Mouse (Mus musculus) neural tube, embryonic 13.5 days (tissue): ENCODE results near the gene Bod1l. TPM values are rescaled to one million over a fixed set of nuclear protein-coding genes. Genes with fewer than 3 reads are reported as not detected.

ENCODE experiments used
- ATAC-seq: fragments of 200-750 bp; cut with Nextera tagmentation; 2 replicates; pipeline ENCODE4 v1.8.0; 2017; ENCODE audit warnings: low read depth, mild to moderate bottlenecking, moderate TSS enrichment, moderate library complexity
- H3K27ac ChIP-seq: fragments of 300-500 bp; sonication (generic); replicated peaks from 2 replicates; pipeline ENCODE4 v1.5.1; 2015; ENCODE audit warnings: moderate library complexity, mild to moderate bottlenecking, inconsistent platforms
- H3K27me3 ChIP-seq: fragments of 300-500 bp; sonication (generic); 2 replicates; pipeline ENCODE4 v1.6.1; 2015; ENCODE audit warnings: mild to moderate bottlenecking, inconsistent platforms
- H3K36me3 ChIP-seq: fragments of 300-500 bp; sonication (generic); 2 replicates; pipeline ENCODE4 v1.6.1; 2015; ENCODE audit warnings: mild to moderate bottlenecking, inconsistent platforms
- H3K4me1 ChIP-seq: fragments of 300-500 bp; sonication (generic); replicated peaks from 2 replicates; pipeline ENCODE4 v1.6.1; 2015; ENCODE audit warnings: inconsistent platforms
- H3K4me2 ChIP-seq: fragments of 300-500 bp; sonication (generic); 2 replicates; pipeline ENCODE4 v1.6.1; 2015; ENCODE audit warnings: inconsistent platforms, mild to moderate bottlenecking, moderate library complexity
- H3K4me3 ChIP-seq: fragments of 300-500 bp; sonication (generic); 2 replicates; pipeline ENCODE4 v1.5.1; 2015; ENCODE audit warnings: mild to moderate bottlenecking, inconsistent platforms
- H3K9ac ChIP-seq: fragments of 300-500 bp; sonication (generic); 2 replicates; pipeline ENCODE4 v1.6.1; 2015; ENCODE audit warnings: moderate library complexity, mild to moderate bottlenecking, inconsistent platforms
- H3K9me3 ChIP-seq: fragments of 300-500 bp; sonication (generic); 2 replicates; pipeline ENCODE4 v1.6.1; 2016; ENCODE audit warnings: inconsistent platforms
- WGBS: fragments of 180-500 bp; shearing (Covaris S2); methylation state at CpG from one replicate; pipeline ENCODE4 v1.1.7; 2015; 5-methylcytosine and 5-hydroxymethylcytosine counted together
- polyA plus RNA-seq: library from polyadenylated mRNA; unstranded; fragments of >200 nt; fragmentation: Nextera tagmentation; extraction: Ambion mirVana; gene quantifications from 2 replicates; pipeline ENCODE4 v1.2.1, GENCODE M21; 2015

Gene Bod1l
- polyA plus RNA-seq, 1 experiment from 2014 or later = 31.1 TPM

- no peak overlapping the region for H3K9ac ChIP-seq
- no peaks in the 10 kb centered on the region for H3K9me3 ChIP-seq
- H3K4me3 ChIP-seq = no peak overlapping the region
- ATAC-seq = no peak
- WGBS = 90% methylated on average over 2 of the region's 2 CpGs
- H3K27me3 ChIP-seq = no peaks in the 10 kb centered on the region
- peaks cover 89% of the 10 kb centered on the region for H3K36me3 ChIP-seq
- H3K27ac ChIP-seq = no peak overlapping the region
- no peaks in the 10 kb centered on the region for H3K4me1 ChIP-seq
- H3K4me2 ChIP-seq = no peak overlapping the region
Measured at GRCm38 (mm10) chr5:41790517-41790916, 53.6 kb downstream of the Bod1l start.

- 78% methylated on average over 6 of the region's 6 CpGs for WGBS
- Histone ChIP-seq H3K4me1 (no peaks in the 10 kb centered on the region), H3K9me3 (no peaks in the 10 kb centered on the region), H3K36me3 (peaks cover 87% of the 10 kb centered on the region), H3K4me2 (no peak overlapping the region), H3K9ac (no peak overlapping the region), H3K4me3 (no peak overlapping the region), H3K27ac (no peak overlapping the region), H3K27me3 (no peaks in the 10 kb centered on the region)
- ATAC-seq = no peak
Measured at GRCm38 (mm10) chr5:41788877-41789276, 55.2 kb downstream of the Bod1l start.

GRCm38 (mm10) chr5:41781890-41782289 is 62.2 kb downstream of the Bod1l start:
- Histone ChIP-seq H3K27ac (no peak overlapping the region), H3K9me3 (no peaks in the 10 kb centered on the region), H3K9ac (no peak overlapping the region), H3K4me3 (no peak overlapping the region), H3K27me3 (no peaks in the 10 kb centered on the region), H3K4me1 (no peaks in the 10 kb centered on the region), H3K4me2 (no peak overlapping the region), H3K36me3 (peaks cover 27% of the 10 kb centered on the region)
- WGBS = 88% methylated on average over 5 of the region's 5 CpGs
- ATAC-seq = no peak

- no peaks in the 10 kb centered on the region for H3K9me3 ChIP-seq
- 82% methylated on average over 3 of the region's 3 CpGs for WGBS
- no peak overlapping the region for H3K4me3 ChIP-seq
- H3K36me3 ChIP-seq = peaks cover 8% of the 10 kb centered on the region
- ATAC-seq = no peak
- H3K4me1 ChIP-seq = no peaks in the 10 kb centered on the region
- no peak overlapping the region for H3K9ac ChIP-seq
- no peaks in the 10 kb centered on the region for H3K27me3 ChIP-seq
- H3K4me2 ChIP-seq = no peak overlapping the region
- H3K27ac ChIP-seq = no peak overlapping the region
Measured at GRCm38 (mm10) chr5:41780026-41780425, 64.1 kb downstream of the Bod1l start.

- Histone ChIP-seq H3K9ac (no peak overlapping the region), H3K27ac (no peak overlapping the region), H3K4me1 (no peaks in the 10 kb centered on the region), H3K4me2 (no peak overlapping the region), H3K4me3 (no peak overlapping the region), H3K9me3 (no peaks in the 10 kb centered on the region), H3K36me3 (no peaks in the 10 kb centered on the region), H3K27me3 (peaks cover 6% of the 10 kb centered on the region)
- 44% methylated on average over 6 of the region's 6 CpGs for WGBS
- ATAC-seq = no peak
Measured at GRCm38 (mm10) chr5:41775728-41776127, 68.4 kb downstream of the Bod1l start.

- WGBS = 77% methylated on average over 3 of the region's 3 CpGs
- Histone ChIP-seq H3K4me3 (no peak overlapping the region), H3K4me1 (no peaks in the 10 kb centered on the region), H3K9me3 (no peaks in the 10 kb centered on the region), H3K36me3 (no peaks in the 10 kb centered on the region), H3K4me2 (no peak overlapping the region), H3K27ac (no peak overlapping the region), H3K27me3 (peaks cover 8% of the 10 kb centered on the region), H3K9ac (no peak overlapping the region)
- no peak for ATAC-seq
Measured at GRCm38 (mm10) chr5:41775273-41775672, 68.8 kb downstream of the Bod1l start.

GRCm38 (mm10) chr5:41768382-41769040 is 75.6 kb downstream of the Bod1l start:
- Histone ChIP-seq H3K4me2 (peak overlapping the region; percentile 52), H3K27ac (no peak overlapping the region), H3K4me1 (peaks cover 30% of the 10 kb centered on the region), H3K36me3 (no peaks in the 10 kb centered on the region), H3K9ac (no peak overlapping the region), H3K27me3 (peaks cover 69% of the 10 kb centered on the region), H3K9me3 (no peaks in the 10 kb centered on the region), H3K4me3 (peak overlapping the region; percentile 21)
- WGBS = 5% methylated on average over 21 of the region's 21 CpGs
- peak; percentile 66; the same call in 1 of the 2 replicates for ATAC-seq

GRCm38 (mm10) chr5:41767296-41768200 is 76.6 kb downstream of the Bod1l start:
- peaks cover 79% of the 10 kb centered on the region for H3K27me3 ChIP-seq
- peak overlapping the region; percentile 21 for H3K4me3 ChIP-seq
- no peak overlapping the region for H3K27ac ChIP-seq
- no peak overlapping the region for H3K9ac ChIP-seq
- ATAC-seq = no peak
- peaks cover 35% of the 10 kb centered on the region for H3K4me1 ChIP-seq
- WGBS = 2% methylated on average over 33 of the region's 33 CpGs
- peak overlapping the region; percentile 52 for H3K4me2 ChIP-seq
- no peaks in the 10 kb centered on the region for H3K36me3 ChIP-seq
- no peaks in the 10 kb centered on the region for H3K9me3 ChIP-seq

GRCm38 (mm10) chr5:41766406-41767010 is 77.6 kb downstream of the Bod1l start:
- peaks cover 88% of the 10 kb centered on the region for H3K27me3 ChIP-seq

GRCm38 (mm10) chr5:41765626-41766405 is 78.3 kb downstream of the Bod1l start:
- Histone ChIP-seq H3K9ac (no peak overlapping the region), H3K36me3 (no peaks in the 10 kb centered on the region), H3K27me3 (peaks cover 90% of the 10 kb centered on the region), H3K4me2 (no peak overlapping the region), H3K9me3 (no peaks in the 10 kb centered on the region), H3K4me1 (peaks cover 46% of the 10 kb centered on the region), H3K27ac (no peak overlapping the region), H3K4me3 (no peak overlapping the region)
- WGBS = 2% methylated on average over 14 of the region's 14 CpGs
- ATAC-seq = no peak

More at GRCm38 (mm10) chr5:41766406-41767010, 77.6 kb downstream of the Bod1l start:
- peaks cover 41% of the 10 kb centered on the region for H3K4me1 ChIP-seq
- ATAC-seq = no peak
- H3K4me2 ChIP-seq = no peak overlapping the region
- WGBS = 2% methylated on average over 27 of the region's 27 CpGs
- H3K36me3 ChIP-seq = no peaks in the 10 kb centered on the region
- no peak overlapping the region for H3K27ac ChIP-seq
- H3K9me3 ChIP-seq = no peaks in the 10 kb centered on the region
- H3K9ac ChIP-seq = no peak overlapping the region
- H3K4me3 ChIP-seq = no peak overlapping the region

GRCm38 (mm10) chr5:41763731-41764721 is 80.1 kb downstream of the Bod1l start, which contains the start of gene Nkx3-2:
Gene Nkx3-2 (minus strand): TSS chr5:41764501.
- Histone ChIP-seq H3K36me3 (no peaks in the 10 kb centered on the region), H3K4me3 (peak within 1 kb of the TSS; percentile 36), H3K9me3 (no peaks in the 10 kb centered on the region), H3K27me3 (peaks cover 93% of the 10 kb centered on the region), H3K9ac (peak within 1 kb of the TSS; percentile 52), H3K4me2 (peak within 1 kb of the TSS; percentile 55), H3K4me1 (peaks cover 46% of the 10 kb centered on the region), H3K27ac (no peak within 1 kb of the TSS)
- WGBS = under 1% methylated on average over 74 of the region's 79 CpGs
- ATAC-seq = peak; percentile 37
